Mouse (Mus musculus): ENCODE data around the gene Babam2.

Gene Babam2

DNA sequence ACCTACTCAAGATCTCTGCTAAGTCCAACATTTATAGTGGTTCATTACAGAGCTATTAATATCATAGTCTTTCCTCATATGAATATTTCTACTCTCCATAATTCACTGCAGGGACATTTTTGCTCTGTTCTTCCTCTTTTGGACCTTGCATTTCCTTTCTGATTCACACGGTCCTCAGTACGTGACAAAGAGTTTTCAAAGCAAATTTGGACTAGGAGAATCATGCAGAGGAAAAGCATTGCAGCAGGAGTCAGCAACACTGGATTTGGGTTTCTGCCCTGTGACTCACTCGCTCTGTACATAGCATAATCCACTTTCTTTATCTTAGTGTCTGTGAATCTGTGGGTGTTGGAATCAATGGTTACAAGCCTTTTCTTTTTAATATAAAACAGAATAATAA, 184.8 kb downstream of the Babam2 start:
- DNase-seq (ENCODE audit: low spot score), result no peak

DNA sequence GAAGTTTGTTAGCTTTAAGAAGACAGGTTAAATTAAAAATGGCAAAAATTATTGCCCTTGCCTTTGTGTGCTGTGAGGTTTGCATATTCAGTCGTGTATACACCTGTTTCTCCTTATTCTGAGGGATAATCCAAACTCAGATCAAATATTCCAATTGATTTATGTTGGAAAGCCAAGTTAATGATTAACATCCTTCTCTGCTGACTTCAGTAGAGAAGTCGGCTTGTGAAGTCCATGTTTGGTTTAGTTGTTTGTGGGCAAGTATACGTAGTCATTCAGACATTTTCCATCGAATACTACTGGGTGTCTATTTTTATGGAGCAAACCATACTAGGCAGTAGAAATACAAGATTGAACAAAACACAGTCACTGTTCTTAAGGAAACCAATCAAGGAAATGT, 187.5 kb downstream of the Babam2 start:
- DNase-seq (ENCODE audit: low spot score), result no peak

GRCm38 (mm10) chr5:31887590-31887989, 190.1 kb downstream of the Babam2 start:
- no peak for DNase-seq (ENCODE audit: low spot score)

DNA sequence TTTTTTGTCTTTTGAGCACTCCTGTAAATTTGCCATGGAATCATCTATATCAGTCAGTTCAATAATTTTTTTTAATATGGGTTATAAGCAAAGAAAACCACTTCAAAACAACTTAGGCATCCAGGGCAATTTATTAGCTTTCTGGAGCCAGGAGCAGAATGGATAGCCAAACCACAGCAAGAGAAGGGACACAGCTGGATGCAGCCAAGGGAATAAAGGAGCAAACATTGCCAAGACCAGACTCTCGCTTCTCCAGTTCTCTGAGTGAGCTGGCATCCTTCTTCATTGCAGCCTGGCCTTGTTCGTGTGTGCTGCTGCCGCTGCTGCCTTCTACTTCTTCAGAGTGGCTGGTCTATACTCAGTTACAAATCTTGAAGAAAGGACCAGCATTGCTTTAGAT, 190.9 kb downstream of the Babam2 start:
- DNase-seq (ENCODE audit: low spot score), result no peak

DNA sequence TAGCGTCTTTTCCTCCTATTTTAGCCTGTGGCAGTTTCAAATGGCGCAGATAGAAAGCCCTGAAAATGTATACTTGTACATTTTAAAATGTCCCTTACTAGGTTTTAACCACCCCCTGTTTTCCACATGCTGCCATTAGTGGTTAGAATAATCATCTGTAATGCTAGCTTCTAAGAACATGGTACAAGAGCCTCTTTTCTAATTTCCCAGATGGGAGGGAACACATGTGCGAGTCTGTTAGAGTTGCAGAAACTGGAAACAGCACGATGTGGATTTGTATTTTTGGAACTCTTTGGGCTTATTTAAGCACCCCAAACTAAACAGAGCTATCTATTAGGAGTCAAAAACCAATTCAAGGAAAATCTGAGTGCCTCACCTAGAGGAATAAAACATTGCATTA, 195.1 kb downstream of the Babam2 start:
- no peak for DNase-seq (ENCODE audit: low spot score)

DNA sequence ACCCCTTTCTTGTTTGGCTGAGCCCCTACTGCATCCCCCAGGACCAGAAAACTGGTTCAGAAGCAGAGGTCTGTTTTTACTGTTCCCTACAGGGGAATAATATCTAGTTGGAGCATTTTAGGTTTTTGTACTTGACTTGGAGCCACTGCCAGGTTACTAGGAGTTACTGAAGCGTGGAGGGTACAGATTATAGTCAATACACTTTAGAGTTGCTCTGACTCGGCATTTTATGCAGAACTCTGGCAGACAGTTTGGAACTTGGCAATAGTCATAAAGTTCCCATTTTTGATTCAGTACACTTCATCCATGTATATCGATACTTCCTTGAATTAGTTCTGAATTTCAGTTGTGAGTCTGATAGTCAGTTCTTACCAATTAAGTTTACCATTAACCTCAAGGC, 202.4 kb downstream of the Babam2 start:
- no peak for DNase-seq (ENCODE audit: low spot score)

DNA sequence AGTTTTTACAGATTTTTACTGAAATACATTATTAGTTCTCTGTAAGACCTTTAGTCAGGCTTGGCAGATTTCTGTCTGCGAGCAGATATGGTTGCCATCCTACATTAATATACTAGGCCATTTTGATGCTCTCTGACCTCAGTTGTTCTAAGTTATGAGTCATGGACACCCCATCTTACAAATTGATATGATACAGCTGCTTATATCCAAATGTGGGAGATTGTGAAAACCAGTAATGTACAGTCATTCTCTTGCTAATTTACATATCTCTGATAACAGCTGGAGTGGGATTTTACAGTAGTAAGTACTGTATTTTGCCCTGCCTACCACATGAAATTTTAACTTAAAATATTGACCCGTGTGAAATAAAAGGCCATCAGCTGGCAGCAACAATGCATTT, 204.7 kb downstream of the Babam2 start:
- DNase-seq (ENCODE audit: low spot score), result no peak

DNA sequence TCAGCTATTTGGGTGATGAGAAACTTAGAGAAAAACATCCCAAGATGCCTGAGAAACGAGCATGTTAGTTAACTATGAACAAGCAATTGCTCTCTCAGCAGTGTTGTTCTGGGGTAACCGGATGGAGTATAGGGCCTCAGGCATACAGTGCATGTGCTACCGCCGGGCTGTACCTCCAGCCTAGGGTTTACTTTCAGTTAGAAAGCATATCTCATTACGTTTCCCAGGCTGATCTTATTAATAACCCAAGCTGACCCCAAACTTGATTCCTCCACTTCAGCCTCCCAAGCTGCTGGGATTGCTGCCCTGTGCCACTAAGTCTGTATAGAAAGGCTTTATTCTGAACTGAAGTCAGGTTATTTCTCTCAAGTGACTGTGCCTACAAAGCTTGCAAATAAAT, 205.4 kb downstream of the Babam2 start:
- DNase-seq (ENCODE audit: low spot score), result no peak

DNA sequence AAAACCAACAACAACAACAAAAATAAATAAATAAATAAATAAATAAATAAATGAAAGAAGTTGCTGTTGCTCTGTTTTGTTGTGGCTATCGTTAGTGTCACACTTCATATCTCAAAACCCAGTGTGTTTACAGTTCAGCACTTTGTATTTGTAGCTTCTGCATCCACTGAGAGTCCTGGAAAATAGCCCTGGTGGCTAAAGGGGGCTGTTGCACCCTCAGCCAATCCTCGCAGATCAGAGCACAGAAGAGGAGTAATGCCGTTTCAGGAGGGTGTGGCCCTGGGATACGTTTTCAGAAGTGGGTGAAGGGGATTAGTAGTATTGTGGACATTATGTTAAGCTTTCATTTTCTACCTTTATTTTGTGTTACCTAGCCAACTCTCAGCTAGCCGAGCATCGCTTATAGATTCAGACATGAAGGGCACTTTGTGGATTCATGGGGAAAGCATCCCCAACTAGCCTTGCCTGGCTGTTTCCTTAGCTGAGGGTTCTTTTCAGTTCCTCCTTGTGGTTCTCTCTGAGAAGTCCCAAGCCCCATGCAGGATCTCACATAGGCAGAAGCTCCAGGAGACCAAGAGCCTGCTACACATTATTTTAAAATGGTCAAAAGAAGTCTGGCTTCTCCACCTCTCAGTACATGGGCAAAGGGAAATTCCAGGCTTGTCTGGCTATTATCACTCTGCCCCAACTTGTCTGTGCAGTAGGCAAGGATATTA, 207.6 kb downstream of the Babam2 start:
- DNase-seq (ENCODE audit: low spot score), result no peak

GRCm38 (mm10) chr5:31905808-31906207, 208.3 kb downstream of the Babam2 start:
- no peak for DNase-seq (ENCODE audit: low spot score)

GRCm38 (mm10) chr5:31906286-31906951, 208.9 kb downstream of the Babam2 start:
- DNase-seq (ENCODE audit: low spot score), result no peak

DNA sequence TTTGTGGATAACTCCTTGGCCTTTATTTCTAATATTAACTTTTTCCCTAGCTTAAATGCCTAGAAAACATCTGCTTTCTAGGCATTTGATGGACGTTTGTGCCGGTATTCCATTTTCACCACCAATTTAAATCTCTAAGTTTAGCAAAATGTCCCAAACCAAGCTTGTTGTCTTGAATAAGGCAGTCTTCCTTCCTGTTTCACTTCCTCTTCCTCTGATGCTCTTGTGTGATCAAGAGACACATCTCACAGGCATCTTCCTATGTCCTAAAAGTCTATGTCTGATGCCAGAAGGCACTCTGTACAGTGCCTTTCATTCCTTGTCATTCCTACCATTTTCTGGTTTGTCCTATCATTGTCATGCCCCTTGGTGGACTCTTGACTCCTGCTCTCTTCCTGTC, 210.5 kb downstream of the Babam2 start:
- DNase-seq (ENCODE audit: low spot score), result no peak

GRCm38 (mm10) chr5:31908818-31909217, 211.3 kb downstream of the Babam2 start:
- no peak for DNase-seq (ENCODE audit: low spot score)

- DNase-seq (ENCODE audit: low spot score), result no peak
These were observed 218.8 kb downstream of the Babam2 start for GRCm38 (mm10) chr5:31916241-31916640.

- no peak for DNase-seq (ENCODE audit: low spot score)
These were observed 221.1 kb downstream of the Babam2 start for GRCm38 (mm10) chr5:31918566-31918965.

DNA sequence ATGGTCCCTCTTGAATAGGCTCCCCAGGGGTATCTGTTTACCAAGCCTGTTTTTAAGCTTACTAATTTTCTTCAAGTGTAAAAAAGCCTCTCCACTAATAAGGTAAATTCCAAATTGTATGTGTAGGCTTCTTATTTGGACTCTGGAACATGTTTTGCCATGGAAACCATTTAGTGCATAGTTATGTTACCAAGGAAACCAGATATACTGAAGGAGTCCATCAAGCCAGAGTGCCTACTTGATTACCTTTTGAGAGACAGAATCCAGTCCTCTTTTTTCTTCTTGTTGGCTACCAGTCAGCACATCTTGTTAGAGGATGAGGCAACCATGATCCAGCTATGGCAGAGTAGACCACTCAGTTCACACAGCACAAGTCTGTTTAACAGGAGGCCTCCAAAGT, 222.6 kb downstream of the Babam2 start:
- no peak for DNase-seq (ENCODE audit: low spot score)

GRCm38 (mm10) chr5:31920890-31921289, 223.4 kb downstream of the Babam2 start:
- no peak for DNase-seq (ENCODE audit: low spot score)

DNA sequence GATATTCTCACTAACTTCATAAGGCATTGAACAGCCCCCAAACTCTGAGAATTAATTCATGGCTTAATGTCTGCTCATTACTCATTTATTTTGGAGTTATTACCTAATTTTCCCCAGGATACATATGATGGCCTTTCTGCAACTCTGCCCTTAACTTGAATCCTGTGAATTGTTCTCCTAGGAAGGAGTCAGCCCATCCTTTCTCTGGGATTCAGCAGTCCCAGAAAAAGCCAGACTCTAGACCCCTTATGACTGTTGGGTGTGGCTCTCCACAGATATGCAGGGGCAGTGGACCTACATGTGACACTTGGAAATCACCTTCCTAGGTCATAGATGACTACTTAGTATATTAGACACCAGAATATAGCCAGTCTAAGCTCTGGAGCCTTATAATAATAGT, 226.6 kb downstream of the Babam2 start:
- DNase-seq (ENCODE audit: low spot score), result no peak

GRCm38 (mm10) chr5:31926551-31926950, 229.1 kb downstream of the Babam2 start:
- no peak for DNase-seq (ENCODE audit: low spot score)

- no peak for DNase-seq (ENCODE audit: low spot score)
These were observed 231.5 kb downstream of the Babam2 start for GRCm38 (mm10) chr5:31929007-31929406.

- DNase-seq (ENCODE audit: low spot score), result no peak
These were observed 233.7 kb downstream of the Babam2 start for GRCm38 (mm10) chr5:31931127-31931625.

DNA sequence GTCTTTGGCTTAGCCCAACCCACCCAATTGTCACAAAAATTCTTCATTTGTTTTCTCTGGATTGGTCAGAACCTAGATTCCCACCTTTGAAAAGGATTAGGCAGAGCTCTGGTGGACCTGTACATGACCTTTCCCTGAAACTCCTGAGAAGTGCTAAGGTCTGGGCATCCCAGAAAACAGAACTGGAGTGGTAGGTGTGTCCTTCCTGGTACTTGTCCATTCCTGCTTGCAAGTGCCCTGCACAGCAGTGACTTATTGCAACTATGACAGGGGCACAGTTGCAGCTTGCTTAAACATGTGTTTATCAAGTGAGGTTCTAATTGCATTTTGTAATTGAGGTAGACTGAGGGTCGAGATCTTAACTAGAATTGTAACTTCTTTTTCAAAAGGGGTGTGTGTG, 234.2 kb downstream of the Babam2 start:
- no peak for DNase-seq (ENCODE audit: low spot score)

DNA sequence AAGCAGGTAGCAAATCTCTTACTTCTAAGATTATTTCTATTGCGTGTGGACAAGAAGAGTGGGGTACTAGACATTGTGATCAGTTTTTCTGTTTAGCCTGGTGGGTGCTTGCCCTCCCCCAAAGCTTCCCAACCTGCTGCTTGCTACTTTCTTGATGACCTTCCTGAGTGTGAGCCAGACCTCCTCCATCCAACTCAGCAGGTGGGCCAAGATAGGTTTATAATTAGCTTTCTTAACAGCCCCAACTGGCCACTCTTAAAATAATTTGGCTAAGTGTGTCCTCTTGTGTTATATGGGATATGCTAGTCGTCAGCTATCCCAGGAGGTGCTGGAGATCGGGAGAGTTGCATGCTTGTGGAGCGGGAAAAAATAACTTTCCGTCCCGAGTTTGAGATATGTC, 235.8 kb downstream of the Babam2 start:
- DNase-seq (ENCODE audit: low spot score), result no peak

DNA sequence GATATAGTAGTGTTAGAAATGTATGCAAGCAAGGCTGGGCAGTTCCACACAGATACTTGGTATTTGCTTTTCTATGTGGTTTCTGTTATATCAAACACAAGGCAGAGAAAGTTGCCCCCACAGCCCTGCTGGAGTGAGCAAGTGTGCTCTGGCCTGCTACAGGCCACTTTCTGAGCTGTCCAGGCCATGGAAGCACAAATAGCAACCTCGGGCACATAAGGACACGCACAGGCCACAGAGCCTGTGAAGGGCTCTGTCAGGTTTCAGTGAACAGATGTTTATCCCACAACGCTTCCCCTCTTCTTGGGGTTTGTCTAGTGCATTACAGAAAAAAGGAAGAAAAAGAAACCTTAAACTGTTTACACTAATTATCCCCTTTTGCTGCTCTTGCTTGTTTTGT, 236.9 kb downstream of the Babam2 start:
- DNase-seq (ENCODE audit: low spot score), result no peak

All from c-Kit-positive CD71-positive TER-119-positive erythroid progenitor cells, embryonic 14.5 days (primary cell).